Mouse (Mus musculus): ENCODE measurements around the gene Ndufv1. TPM values are rescaled to one million over a fixed set of nuclear protein-coding genes. Genes with fewer than 3 reads are reported as not detected.
A peak's percentile ranks its signal among the peaks of the same experiment; 100 is the strongest.
"Not testable (repeated sequence)": the region's sequence is repeated elsewhere in the genome, so short reads cannot be mapped to it uniquely, and the experiment has no call there.

The Ndufv1 gene
- total RNA-seq, 4 experiments from 2014 or later, result 235 to 340 (median 280) TPM

DNA sequence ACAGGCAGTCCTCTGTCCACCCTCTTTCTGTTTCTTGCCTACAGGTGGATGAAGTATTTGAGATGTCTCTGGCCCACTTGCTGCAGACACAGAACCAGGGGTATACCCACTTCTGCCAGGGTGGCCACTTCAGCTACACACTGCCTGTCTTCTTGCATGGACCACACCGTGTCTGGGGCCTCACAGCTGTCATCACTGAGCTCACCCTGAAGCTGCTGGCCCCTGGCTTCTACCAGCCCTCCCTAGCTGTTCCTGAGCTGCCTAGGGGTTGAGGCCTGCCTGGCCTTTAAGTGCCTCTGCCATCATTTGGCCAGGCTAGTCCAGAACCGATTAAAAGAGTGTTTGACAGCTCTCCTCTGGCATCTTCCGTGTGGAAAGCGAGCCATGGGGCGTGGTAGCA, 10.9 kb downstream of the Ndufv1 start:
- DNase-seq, result no peak

DNA sequence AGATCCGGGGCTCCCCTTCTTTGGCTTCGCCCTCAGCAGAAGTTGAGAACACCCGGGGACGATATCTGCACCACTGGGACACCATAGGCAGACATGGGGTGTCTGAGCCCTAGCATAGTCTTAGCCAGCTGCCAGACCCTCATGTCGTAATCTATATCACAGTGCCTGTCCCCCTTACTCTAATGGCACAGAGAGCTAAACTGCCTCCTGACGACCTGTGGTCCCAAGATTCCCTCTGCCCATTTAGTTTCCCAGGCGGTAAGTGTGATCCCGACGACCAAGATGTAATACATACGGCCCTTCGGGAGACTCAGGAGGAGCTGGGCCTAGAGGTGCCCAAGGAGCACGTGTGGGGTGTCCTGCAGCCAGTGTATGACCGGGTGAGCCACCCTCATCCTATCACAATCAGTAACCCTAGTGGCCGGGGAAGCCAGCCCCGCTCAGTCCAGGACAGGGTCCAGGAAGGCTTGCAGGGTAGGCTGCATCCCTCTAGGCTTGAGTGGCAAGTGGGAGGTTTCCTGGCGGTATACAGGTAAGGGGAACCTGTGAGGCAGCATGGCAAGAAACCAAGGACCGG, 11.6 kb downstream of the Ndufv1 start:
- DNase-seq, result no peak

DNA sequence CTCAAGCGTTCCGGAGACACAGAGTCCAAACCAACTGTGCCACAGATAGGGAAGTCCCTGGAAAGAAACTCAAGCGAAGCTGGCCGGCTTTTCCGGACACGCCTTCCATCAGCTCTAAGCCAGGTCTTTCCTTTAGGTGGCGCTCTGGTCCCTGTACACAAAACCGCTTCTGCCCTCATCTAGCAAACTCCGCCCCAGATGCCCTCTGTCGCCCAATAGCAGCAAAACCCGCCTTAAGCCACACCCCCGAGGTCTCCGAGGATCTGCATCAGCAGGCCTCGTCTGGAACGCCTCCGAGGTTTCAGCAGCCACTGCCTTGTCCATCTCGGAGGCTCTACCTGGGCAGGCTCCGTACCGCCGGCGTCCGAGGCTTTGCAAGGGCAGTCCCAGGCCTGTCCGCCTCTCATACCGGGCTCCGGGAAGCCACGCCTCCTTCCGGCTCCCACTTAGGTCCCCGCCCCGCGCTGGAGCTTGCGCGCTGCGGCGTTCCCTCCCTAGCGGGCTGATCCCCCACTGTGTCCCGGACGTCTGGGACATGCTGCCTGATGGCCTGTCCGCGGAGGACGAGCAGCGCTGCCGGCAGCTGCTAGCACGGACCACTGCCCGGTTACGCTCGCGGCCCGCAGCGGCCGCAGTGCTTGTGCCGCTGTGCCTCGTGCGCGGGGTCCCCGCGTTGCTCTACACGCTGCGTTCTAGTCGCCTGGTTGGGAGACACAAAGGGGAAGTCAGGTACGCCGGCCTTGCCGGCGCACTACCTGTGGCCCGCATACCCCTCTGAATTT, 12.3 kb downstream of the Ndufv1 start, which contains the start of the genes Nudt8 and Gm49405:
TSS of gene Nudt8 (plus strand) at position 462 of the 782 bp plus-strand sequence.
TSS of gene Gm49405 (plus strand) at position 508 of the 782 bp plus-strand sequence.
- peak; percentile 94 for DNase-seq

DNA sequence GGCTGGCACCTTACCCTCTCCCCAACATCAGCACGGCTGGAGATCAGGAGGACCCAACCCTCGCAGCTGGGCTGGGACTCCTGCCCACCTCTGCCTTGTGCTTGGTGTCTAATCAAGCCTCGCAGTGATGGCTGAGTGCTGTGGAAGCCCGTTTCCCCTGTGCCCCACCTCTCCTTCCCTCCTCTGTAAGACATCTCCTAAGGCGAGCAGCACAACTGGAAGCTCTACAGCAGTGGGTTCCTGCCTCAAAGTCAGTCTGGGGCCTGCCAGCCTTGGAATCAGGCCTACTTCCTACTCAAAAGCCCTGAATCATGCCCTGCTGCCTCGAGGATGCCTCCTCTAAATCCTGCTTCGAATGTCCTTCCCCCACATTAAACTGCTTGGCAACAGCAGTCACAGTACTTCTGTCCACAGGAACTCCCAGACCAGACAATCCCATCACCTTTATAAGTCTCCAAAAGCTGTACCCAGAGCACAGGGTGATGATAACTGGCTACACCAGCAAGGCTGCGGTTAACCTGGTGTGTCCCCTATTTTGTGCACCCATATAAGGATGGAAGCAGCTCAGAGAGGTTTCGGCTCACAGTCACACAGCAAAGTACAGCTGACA, 13.4 kb downstream of the Ndufv1 start:
- DNase-seq, result no peak

DNA sequence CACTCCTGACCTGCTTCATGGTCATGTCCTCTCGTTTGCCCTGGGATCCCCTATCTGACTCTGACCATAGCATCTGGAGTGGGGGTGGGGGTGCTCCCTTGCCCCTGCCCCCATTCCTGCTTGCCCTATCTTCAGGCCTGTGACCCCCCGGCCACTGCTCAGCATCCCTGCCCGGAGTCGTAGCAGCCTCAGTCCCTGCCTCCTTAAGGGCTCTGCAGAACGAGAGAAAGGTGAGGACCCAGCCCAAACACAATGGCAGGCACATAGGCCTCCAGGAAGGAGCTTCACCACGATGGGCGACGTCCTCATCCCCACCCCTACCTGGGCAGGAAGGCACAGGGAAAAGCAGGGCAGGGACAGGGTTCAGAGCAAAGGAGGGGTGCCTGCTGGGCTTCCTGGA, 14.3 kb downstream of the Ndufv1 start:
- DNase-seq, result no peak

DNA sequence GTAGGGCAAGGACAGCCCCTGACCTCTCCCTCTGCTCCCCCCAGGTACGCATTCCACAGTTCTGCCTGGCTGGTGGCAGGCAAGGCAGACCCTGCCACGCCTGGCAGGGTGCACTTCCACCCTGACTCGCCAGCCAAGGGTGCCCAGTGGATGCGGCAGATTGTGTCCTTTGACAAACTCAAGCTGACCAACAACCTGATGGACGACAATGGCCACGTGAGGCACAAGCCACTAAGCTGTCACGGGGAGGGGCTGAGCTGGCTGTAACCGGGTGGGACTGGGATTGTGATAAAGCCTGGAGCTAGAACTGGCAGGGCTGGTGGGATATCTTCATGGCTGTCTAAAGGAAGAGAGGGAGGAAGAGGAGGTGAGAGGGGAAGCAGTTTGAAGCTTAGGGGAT, 15.4 kb downstream of the Ndufv1 start:
- DNase-seq, result no peak

DNA sequence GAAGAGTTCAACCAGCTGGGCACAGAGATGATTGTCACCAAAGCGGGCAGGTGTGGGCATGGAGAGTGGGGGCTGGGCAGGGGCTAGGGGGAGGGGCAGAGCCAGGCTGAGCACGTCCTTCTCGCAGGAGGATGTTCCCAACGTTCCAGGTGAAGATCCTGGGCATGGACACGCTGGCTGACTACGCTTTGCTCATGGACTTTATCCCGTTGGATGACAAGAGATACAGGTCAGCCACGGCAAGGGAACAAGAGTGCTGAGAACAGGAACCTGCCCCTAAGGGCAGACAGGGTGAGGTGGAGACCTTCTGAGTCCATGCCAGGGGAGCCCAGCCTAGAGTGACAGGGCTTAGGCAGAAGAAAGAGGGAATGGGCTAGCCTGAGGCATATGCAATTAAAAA, 15.9 kb downstream of the Ndufv1 start:
- DNase-seq, result no peak

DNA sequence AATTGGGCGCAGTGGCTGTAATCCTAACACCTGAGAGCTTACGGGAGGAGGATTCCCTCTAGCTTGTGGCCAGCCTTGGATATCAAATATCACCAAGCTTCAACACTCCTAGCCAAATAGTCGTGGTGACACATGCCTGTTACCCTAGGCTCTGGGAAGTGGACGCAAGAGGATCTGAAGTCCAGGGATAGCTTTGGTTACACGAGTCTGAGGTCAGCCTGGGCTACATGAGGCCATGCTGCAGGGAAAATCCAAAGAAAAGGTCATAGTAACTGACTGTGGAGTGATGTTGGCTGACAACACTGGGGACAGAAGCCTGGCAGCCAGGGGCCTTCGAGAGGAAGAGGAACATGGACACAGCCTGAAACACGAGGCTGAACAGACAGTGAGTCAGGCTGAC, 16.5 kb downstream of the Ndufv1 start:
- no peak for DNase-seq

DNA sequence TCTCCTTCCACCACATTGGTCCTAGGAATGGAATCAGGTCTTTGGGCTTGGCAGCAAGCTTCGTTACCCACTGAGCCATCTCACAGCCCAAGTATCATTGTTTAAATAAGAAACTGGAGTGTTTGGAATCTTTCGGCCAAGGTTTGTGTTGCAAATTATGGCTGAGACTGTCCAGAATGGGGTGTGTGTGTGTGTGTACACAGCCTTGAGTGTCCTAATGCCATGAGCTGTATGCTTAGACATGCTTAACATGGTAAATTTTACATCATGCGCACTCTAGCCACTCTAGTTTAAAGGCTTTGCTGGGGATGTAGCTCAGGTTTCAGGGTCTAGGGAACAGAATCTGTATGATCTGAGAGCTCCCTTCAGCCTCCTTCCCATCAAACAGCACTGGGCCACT, 17.1 kb downstream of the Ndufv1 start:
- no peak for DNase-seq

DNA sequence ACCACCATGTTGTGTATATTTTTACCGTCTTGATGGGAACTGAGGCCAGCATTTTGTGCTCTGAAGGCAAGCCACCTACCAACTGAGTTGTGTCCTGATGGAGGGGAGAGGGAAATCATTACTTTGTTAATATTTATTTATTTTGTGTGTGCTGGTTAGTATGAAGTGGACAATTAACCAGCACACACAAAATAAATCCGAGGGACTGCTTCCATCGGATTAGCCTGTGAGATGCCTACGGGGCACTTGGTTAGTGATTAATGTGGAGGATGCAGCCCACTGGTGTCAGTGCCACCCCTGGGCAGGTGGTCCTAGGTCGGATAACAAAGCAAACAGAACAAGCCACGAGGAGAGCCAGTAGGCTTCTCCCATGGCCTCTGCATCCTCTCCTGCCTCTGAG, 17.7 kb downstream of the Ndufv1 start:
- DNase-seq, result no peak

DNA sequence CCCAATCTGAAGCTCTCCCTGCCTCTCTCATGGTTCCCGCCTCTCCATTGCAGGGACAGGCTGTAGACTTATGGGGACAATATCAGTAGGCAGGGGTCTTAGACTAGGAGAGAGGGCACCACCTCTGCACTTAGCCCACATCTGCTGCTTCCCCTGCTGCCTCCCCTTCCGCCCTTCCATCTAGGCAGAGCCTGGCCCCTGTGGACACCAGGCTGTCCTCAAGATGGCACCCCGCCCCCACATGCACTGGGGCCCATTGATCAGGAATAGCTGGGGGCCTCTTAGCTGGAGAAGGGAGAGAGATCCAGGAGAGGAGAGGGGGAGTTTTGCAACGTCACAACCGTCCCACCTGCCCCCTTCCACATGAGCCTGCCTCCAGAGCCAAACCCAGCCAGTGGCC, 20.2 kb downstream of the Ndufv1 start, which contains the start of gene Tbx10:
TSS of gene Tbx10 (plus strand) at position 337 of the 400 bp plus-strand sequence.
- DNase-seq, result no peak

DNA sequence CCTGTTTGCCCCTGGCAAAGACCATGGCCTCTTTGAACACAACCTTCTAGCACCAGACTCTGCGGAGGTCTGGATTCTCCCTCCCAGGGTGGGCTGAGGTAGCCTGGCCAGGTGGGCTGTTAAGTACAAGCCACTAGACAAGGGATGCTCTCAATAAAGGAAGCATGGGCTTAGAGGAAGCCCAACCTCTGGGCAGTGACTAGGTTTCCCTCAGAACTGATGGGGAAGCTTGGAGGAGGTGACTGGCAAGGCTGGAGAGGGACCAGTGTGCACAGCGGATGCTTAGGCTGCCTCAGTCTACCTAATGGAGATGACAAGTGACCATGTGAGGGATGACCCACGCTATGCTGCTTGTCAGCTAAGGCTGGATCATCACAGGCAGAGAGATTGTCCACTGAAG, 20.6 kb downstream of the Ndufv1 start:
- no peak for DNase-seq

DNA sequence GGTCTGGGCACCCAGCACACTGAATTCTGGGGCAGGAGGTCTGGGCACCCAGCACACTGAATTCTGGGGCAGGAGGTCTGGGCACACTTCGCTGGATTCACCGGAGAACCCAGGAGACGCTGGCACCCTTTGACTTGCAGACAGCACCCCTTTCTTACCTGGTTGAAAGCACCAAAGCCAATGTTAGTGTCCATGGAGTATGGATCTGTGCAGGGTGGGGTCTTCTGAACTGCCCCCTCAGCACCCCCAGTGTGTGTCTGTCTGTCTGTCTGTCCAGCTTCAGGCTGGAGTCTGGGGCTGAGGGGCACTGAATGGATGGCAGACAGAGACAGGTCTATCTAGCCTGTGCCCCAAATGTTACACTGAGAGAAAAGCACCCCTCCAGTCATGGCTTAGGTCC, 21.0 kb downstream of the Ndufv1 start:
- DNase-seq, result no peak

DNA sequence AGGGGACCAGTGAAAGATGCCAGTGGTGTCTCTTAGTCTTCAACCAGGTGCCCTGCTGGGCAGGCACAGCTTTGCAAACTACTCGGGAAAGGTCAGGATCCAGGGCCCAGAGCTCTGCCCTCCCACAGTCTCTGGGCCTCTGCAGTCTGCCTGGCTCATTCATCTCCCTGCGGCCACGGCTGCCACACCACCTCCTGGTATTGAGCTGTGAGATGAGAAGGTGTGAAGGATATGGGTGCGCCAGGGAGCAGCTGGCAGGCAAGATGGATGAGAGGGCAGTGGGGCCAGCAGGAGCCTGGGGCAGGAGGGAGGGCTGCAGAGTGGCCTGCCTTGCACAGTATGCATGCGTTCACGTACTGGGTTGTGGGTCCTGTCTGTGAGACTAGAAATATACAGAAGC, 21.8 kb downstream of the Ndufv1 start:
- no peak for DNase-seq

DNA sequence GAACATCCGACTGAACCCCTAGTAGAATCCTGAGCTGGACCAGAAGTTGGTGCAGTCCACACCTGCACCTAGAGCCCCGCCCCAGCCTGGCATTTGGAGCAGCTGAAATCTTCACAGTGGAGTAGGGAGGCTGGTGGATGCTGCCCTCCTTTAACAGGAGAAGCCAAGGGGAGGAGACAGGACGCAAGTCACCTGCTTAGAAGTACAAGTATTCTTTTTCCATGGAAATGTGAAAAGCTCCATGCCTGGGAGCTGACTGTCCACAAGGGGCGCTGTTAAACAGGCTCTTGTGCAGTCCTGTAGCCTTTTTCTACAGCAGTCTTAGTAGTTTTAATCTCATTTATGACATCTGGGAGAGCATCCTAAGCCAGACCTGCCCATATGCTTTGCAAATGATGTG, 23.9 kb downstream of the Ndufv1 start:
- DNase-seq, result no peak

DNA sequence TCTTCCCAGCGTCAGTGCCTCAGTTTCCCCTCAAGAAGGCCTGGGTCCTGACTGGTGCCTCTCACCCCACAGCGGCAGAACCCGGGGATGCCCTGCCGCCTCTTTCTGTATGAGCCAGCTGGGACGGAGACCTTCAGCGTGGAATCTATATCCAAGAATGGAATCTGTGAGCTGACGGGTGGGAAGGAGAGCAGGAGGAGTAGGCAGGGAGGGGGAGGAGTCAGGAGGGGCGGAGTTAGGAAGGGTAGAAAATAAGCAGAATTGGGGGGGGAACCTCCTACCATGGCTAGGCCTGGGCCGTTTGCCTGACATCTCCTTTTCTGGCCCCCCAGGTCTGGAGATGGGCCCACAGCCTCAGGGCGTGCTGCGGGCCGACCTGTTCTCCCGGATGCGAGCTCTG, 24.5 kb downstream of the Ndufv1 start:
- no peak for DNase-seq

DNA sequence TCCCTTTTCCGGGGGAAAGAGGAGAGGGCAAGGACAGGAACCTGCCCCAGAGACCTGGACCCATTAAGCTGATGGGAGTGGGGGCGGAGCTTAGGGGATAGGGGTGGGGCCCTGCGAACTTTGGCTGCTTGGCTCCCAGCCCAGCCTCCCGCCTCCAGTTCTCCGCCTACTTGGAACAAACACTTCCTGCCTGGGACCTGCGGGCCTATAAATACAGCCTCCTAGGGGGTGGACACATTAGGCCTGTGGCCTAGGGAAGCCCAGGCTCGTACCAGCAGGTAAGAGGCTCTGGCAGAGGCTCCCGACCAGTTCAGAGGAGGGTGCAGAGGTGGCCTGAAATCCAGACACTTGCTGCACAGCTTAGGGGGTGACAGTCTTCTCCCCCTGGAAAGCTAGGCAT, 26.3 kb downstream of the Ndufv1 start, which contains the start of gene Acy3:
TSS of gene Acy3 (plus strand) at position 237 of the 400 bp plus-strand sequence.
- peak; percentile 83 for DNase-seq

DNA sequence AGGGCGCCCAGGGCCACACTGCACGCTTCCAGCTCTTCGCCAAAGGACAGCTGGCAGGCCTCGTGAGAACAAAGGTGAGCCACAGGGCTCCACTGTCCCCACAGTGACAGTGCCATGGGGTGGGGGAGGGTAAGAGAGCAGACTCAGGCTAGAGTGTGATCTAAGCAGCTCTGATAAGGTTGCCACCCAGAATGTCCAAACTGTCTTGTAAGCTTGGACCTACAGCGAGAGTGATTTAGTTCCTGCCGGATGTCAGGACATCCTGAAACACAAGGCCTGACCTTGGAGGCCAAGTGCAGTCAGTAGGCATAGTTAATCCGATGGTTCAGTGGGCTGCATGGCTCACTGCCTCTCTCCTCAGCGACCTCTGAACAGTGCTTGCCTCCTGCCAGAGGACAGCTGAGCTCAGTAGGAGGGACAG, 27.3 kb downstream of the Ndufv1 start:
- DNase-seq, result peak; percentile 71

DNA sequence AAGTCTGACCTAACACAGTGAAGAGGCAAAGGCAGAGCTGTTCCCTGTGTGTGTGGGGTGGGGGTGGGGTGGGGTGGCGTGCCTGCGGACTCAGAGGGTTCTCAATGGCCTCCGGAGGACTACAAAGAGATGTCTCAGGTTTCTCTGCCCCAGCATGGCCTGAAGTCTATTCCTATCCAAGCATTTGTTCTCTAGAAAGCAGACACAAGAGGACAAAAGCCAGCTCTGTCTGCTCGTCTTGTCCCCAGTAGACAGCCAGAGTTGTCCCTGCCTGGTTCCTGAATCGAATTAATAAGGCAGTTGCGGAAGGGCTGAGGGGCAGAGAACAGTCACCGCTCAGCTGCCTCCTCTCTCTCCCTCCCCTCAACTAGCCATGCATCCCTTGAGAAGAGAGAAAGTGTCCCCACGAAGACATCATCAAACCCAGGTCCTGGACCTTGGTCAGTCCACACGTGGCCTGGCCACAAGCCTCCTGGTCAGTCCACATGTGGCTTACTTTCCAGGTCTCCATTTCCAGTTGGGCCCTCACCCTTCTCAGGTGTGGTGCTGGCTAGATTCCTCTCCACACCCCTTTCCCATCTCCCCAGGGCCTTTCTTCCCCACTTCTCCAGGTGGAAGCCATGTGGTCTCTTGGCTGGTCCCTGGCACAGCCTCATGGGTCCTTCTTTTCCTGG, 28.9 kb downstream of the Ndufv1 start:
- DNase-seq, result no peak

DNA sequence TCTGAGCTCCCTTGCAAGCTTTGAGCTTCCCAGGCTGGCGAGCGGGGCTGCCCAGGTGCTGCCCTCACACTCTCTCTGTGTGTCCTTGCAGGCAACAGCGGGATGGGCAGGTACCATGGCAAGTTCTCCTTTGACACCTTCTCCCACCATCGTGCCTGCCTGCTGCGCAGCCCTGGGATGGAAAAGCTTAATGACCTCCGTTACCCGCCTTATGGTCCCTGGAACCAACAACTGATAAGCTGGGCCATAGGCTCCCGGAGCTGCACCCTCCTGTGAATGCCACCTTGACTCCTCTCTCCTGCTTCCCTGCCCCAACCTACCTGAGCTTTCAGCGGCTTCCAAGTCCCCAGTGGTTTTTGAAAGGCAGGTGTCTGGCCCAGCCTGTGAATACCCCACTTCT, 31.7 kb downstream of the Ndufv1 start:
- DNase-seq, result no peak

DNA sequence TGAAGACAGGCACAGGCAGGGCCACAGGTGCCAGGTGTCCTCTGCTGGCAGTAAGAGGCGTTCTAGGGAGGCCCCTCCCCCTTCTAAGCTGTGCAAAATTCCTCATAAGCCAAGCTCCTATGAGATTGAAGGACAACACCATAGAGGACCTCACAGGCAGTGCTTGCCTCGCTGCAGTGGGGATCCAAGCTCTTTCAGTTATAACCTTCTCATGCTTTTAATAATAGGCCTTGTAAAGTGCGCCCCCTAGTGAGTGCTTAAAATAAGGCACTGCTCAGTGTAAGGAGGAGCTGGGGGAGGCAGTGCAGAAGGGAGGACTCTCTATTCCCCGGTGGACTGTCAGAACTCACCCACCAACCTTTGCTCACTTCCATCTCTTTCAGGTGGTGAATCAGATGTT, 32.3 kb downstream of the Ndufv1 start:
- DNase-seq, result peak; percentile 58

DNA sequence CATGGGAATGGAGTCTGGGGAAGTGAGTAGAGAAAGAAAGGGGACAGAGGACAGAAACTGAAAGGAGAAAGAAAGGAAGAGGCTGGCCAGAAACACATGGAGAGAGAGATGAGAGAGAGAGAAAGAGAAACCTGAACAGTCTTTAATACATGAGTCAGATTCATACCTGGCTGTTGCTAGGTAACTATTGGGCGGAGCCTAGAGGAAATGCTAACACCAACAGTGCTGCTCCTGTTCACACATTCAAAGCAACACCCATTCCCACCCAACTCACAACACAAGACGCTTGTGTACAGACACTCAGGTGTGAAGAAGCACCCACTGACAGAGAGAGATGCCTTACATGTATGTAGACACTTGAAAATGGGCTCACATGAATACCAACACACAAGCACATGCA, 36.7 kb downstream of the Ndufv1 start:
- DNase-seq, result no peak

DNA sequence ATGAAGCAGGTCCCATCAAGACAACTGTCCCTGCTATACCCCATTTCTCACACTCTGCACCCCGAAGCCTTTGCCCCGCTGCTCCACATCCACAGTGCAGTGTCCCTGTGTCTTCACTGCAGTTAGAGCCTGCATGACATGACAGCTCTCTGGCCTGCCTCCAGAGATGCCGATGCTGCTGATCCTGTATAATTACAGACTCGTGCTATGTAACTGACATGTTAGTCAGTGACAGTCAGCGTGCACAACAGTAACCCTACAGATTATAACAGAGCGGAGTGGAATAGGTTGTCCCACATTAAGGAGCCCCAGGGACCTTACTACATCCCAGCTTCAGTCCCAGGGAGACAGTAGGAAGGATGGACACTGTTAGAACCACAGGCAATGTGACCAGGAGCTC, 38.0 kb downstream of the Ndufv1 start:
- DNase-seq, result not testable (repeated sequence)

All from adrenal gland, adult 8-10 months (tissue).